Comparison of ENCODE assay signal across 13 mouse cellular contexts in genomic region chr11:80067558-80067957, GRCm38 (mm10). TPM values are rescaled to one million over a fixed set of nuclear protein-coding genes. Genes with fewer than 3 reads are reported as not detected.
DNase-seq lines count a peak whose midpoint lies in the region; TF ChIP-seq lines count a peak whose summit lies in the region.
"Had no signal": no experiment of that assay in that cellular context is flagged by ENCODE, and none has a peak within 500 bp of the region (broad histone marks: within the 10 kb centered on the region; RNA-seq: fewer than 3 reads in every experiment).

No protein-coding gene starts in this region.

- peaks cover 35% of the 10 kb centered on the region for H3K4me1 ChIP-seq in bone marrow macrophage, adult 2 months (ENCODE audit: control insufficient read depth, insufficient read depth, low read length)
- H3K4me1 ChIP-seq in megakaryocyte, embryonic 14.5 days: peaks cover 60% of the 10 kb centered on the region
- H3K4me1 ChIP-seq: embryonic facial prominence, embryonic 12.5 days; stomach, embryonic 15.5 days had no signal

- no peak for TF ChIP-seq POLR2A in bone marrow macrophage, adult 2 months (IDR thresholded peaks at IDR 0.05; ENCODE audit: borderline replicate concordance, low read depth, low read length)

- no peak for TF ChIP-seq CTCF in bone marrow macrophage, adult 2 months (IDR thresholded peaks at IDR 0.05; ENCODE audit: low read depth, low read length)

- no peak overlapping the region for H3K4me3 ChIP-seq in bone marrow macrophage, adult 2 months (ENCODE audit: insufficient read depth, low read length)
- peak overlapping the region; percentile 31 for H3K4me3 ChIP-seq in megakaryocyte, embryonic 14.5 days (replicated peaks)
- H3K4me3 ChIP-seq: embryonic facial prominence, embryonic 12.5 days; stomach, embryonic 15.5 days had no signal

- no peaks in the 10 kb centered on the region for H3K9me3 ChIP-seq in megakaryocyte, embryonic 14.5 days
- H3K9me3 ChIP-seq: embryonic facial prominence, embryonic 12.5 days; stomach, embryonic 15.5 days had no signal

- peak overlapping the region; percentile 72 for H3K27ac ChIP-seq in bone marrow macrophage, adult 2 months (ENCODE audit: insufficient read depth, low read depth, low read length)
- H3K27ac ChIP-seq: embryonic facial prominence, embryonic 12.5 days; hindbrain, postnatal 0 days; liver, embryonic 14.5 days; stomach, embryonic 15.5 days had no signal

- peak; percentile 48 for DNase-seq in lung, postnatal 25 days (ENCODE audit: low spot score)
- DNase-seq in lung, postnatal 14 days: no peak
- DNase-seq in thymus, postnatal 4 days: peak; percentile 53
- DNase-seq in frontal cortex, postnatal 14 days (ENCODE audit: low spot score in 2 of 2): no peak
- no peak for DNase-seq in layer of hippocampus, adult 9-11 months
- DNase-seq: adrenal gland, postnatal 14 days; cerebellum, adult 18-20 months had no signal

- H3K36me3 ChIP-seq in megakaryocyte, embryonic 14.5 days (replicated peaks; ENCODE audit: low read length): peaks cover 38% of the 10 kb centered on the region

- H3K27me3 ChIP-seq in megakaryocyte, embryonic 14.5 days (replicated peaks): no peaks in the 10 kb centered on the region
- H3K27me3 ChIP-seq: embryonic facial prominence, embryonic 12.5 days; stomach, embryonic 15.5 days had no signal

RNA-seq across cellular contexts. Expression of gene Crlf3, which starts 13.2 kb away (rescaled TPM):
- polyA plus RNA-seq in bone marrow macrophage, adult 2 months (2012; ENCODE audit: insufficient read depth, insufficient read length, missing spikeins): 81.6 and 84.6 TPM in 2 replicates
- 3.0 and 15.0 TPM in 2 replicates for polyA plus RNA-seq in megakaryocyte, embryonic 14.5 days (2012; ENCODE audit: insufficient read depth, low replicate concordance)

RNA-seq across cellular contexts. Expression of gene Atad5, which starts 21.6 kb away (rescaled TPM):
- 6.6 and 6.7 TPM in 2 replicates for polyA plus RNA-seq in bone marrow macrophage, adult 2 months (2012; ENCODE audit: insufficient read depth, insufficient read length, missing spikeins)
- 0.47 TPM in 1 of 2 replicates, not detected in the other for polyA plus RNA-seq in megakaryocyte, embryonic 14.5 days (2012; ENCODE audit: insufficient read depth, low replicate concordance)

Comparison
In these comparisons a context has a peak if more than half of its experiments do, and no peak if none do; other contexts are left out.
1. DNase-seq: peak in lung, postnatal 25 days (single experiment) and thymus, postnatal 4 days (single experiment); none in lung, postnatal 14 days (single experiment), frontal cortex, postnatal 14 days (0 of 2) and layer of hippocampus, adult 9-11 months (single experiment).